Mouse (Mus musculus) kidney, postnatal 0 days (tissue): Measurements from ENCODE around the gene Efr3b. TPM values are rescaled to one million over a fixed set of nuclear protein-coding genes. Genes with fewer than 3 reads are reported as not detected.
A peak's percentile ranks its signal among the peaks of the same experiment; 100 is the strongest.

ENCODE experiments used
- ATAC-seq: fragments of 200-750 bp; cut with Nextera tagmentation; replicated peaks from 2 replicates; pipeline ENCODE4 v1.8.0; 2017; ENCODE audit warnings: low read depth, moderate number of reproducible peaks, moderate TSS enrichment, moderate library complexity; ENCODE audit not compliant: low FRiP score
- DNase-seq: peaks from one replicate; pipeline ENCODE4 v3.0.0-alpha.2; 2016; ENCODE audit warnings: low spot score
- H3K27ac ChIP-seq: fragments of 300-500 bp; sonication (generic); 2 replicates; pipeline ENCODE4 v1.5.1; 2014; ENCODE audit warnings: mild to moderate bottlenecking
- H3K27me3 ChIP-seq: fragments of 300-500 bp; sonication (generic); 2 replicates; pipeline ENCODE4 v1.6.1; 2014; ENCODE audit warnings: low read length, mixed read lengths; ENCODE audit not compliant: insufficient read depth
- H3K36me3 ChIP-seq: fragments of 300-500 bp; sonication (generic); 2 replicates; pipeline ENCODE4 v1.6.1; 2014; ENCODE audit warnings: low read length, mixed read lengths; ENCODE audit not compliant: insufficient read depth
- H3K4me1 ChIP-seq: fragments of 300-500 bp; sonication (generic); replicated peaks from 2 replicates; pipeline ENCODE4 v1.6.1; 2014; ENCODE audit warnings: antibody characterized with exemption, low read length, mixed read lengths; ENCODE audit not compliant: insufficient read depth
- H3K4me2 ChIP-seq: fragments of 300-500 bp; sonication (generic); 2 replicates; pipeline ENCODE4 v1.6.1; 2014; ENCODE audit warnings: mild to moderate bottlenecking, low read length, moderate library complexity, mixed read lengths
- H3K4me3 ChIP-seq: fragments of 300-500 bp; sonication (generic); replicated peaks from 2 replicates; pipeline ENCODE4 v1.5.1; 2014; ENCODE audit warnings: low read depth, low read length
- H3K9ac ChIP-seq: fragments of 300-500 bp; sonication (generic); 2 replicates; pipeline ENCODE4 v1.6.1; 2014; ENCODE audit warnings: low read depth, low read length
- H3K9me3 ChIP-seq: fragments of 300-500 bp; sonication (generic); replicated peaks from 2 replicates; pipeline ENCODE4 v1.6.1; 2016; ENCODE audit warnings: low read length, inconsistent platforms, mixed read lengths
- CTCF ChIP-seq: IDR thresholded peaks from 2 replicates; pipeline ENCODE4 v1.5.1; 2016; ENCODE audit warnings: antibody characterized with exemption, low read depth, mild to moderate bottlenecking, moderate library complexity
- WGBS: fragments of 180-500 bp; shearing (Covaris S2); extraction: QIAGEN DNeasy Blood & Tissue Kit; methylation state at CpG from one replicate; pipeline ENCODE4 v1.1.7; 2014; 5-methylcytosine and 5-hydroxymethylcytosine counted together
- polyA plus RNA-seq: library from polyadenylated mRNA; unstranded; fragments of >200 nt; fragmentation: Nextera tagmentation; extraction: Ambion mirVana; gene quantifications from 2 replicates; pipeline ENCODE4 v1.2.1, GENCODE M21; 2015

The Efr3b gene
- polyA plus RNA-seq, 1 experiment from 2014 or later = 1.1 TPM

- ATAC-seq = no peak; the same call in 1 of the 2 replicates
- under 1% methylated on average over 13 of the region's 13 CpGs for WGBS
- Histone ChIP-seq H3K9ac (peak overlapping the region; percentile 68; the same call in 1 of the 2 replicates), H3K36me3 (no peaks in the 10 kb centered on the region), H3K4me2 (peak overlapping the region; percentile 98), H3K9me3 (no peaks in the 10 kb centered on the region), H3K4me3 (peak overlapping the region; percentile 63), H3K27me3 (no peaks in the 10 kb centered on the region; the same call in 1 of the 2 replicates), H3K27ac (no peak overlapping the region), H3K4me1 (no peaks in the 10 kb centered on the region)
- no peak for TF ChIP-seq CTCF
- DNase-seq = no peak
These were observed 331 bp upstream of the Efr3b start for GRCm38 (mm10) chr12:4039046-4039445.

- Histone ChIP-seq H3K9ac (no peak overlapping the region), H3K27me3 (no peaks in the 10 kb centered on the region; the same call in 1 of the 2 replicates), H3K9me3 (no peaks in the 10 kb centered on the region), H3K36me3 (no peaks in the 10 kb centered on the region), H3K27ac (no peak overlapping the region), H3K4me3 (no peak overlapping the region), H3K4me2 (peak overlapping the region; percentile 98), H3K4me1 (no peaks in the 10 kb centered on the region)
- 32% methylated on average over 5 of the region's 5 CpGs for WGBS
- no peak for TF ChIP-seq CTCF
- DNase-seq = no peak
- no peak for ATAC-seq
These were observed 1.2 kb downstream of the Efr3b start for GRCm38 (mm10) chr12:4037511-4037910.

- H3K27me3 ChIP-seq = no peaks in the 10 kb centered on the region; the same call in 1 of the 2 replicates
- H3K4me2 ChIP-seq = no peak overlapping the region
- H3K4me3 ChIP-seq = no peak overlapping the region
- DNase-seq (no peak), ATAC-seq (no peak)
- H3K9ac ChIP-seq = no peak overlapping the region
- no peaks in the 10 kb centered on the region for H3K4me1 ChIP-seq
- TF ChIP-seq CTCF = no peak
- H3K27ac ChIP-seq = no peak overlapping the region
- WGBS = 92% methylated on average over 5 of the region's 5 CpGs
- H3K36me3 ChIP-seq = no peaks in the 10 kb centered on the region
- no peaks in the 10 kb centered on the region for H3K9me3 ChIP-seq
These were observed 2.6 kb downstream of the Efr3b start for GRCm38 (mm10) chr12:4036157-4036556.

GRCm38 (mm10) chr12:4029064-4029463 lies 9.7 kb downstream of the Efr3b start:
- no peak overlapping the region for H3K4me2 ChIP-seq
- H3K4me3 ChIP-seq = no peak overlapping the region
- no peak for TF ChIP-seq CTCF
- H3K27ac ChIP-seq = no peak overlapping the region
- H3K36me3 ChIP-seq = no peaks in the 10 kb centered on the region
- H3K9me3 ChIP-seq = no peaks in the 10 kb centered on the region
- no peak overlapping the region for H3K9ac ChIP-seq
- WGBS = 64% methylated on average over 4 of the region's 4 CpGs
- no peaks in the 10 kb centered on the region for H3K4me1 ChIP-seq
- no peaks in the 10 kb centered on the region for H3K27me3 ChIP-seq
- no peak for DNase-seq
- ATAC-seq = no peak

GRCm38 (mm10) chr12:4028516-4028915 lies 10.2 kb downstream of the Efr3b start:
- no peaks in the 10 kb centered on the region for H3K9me3 ChIP-seq
- no peak overlapping the region for H3K4me2 ChIP-seq
- H3K4me3 ChIP-seq = no peak overlapping the region
- no peak for DNase-seq
- no peak overlapping the region for H3K27ac ChIP-seq
- no peak for ATAC-seq
- H3K27me3 ChIP-seq = no peaks in the 10 kb centered on the region
- no peaks in the 10 kb centered on the region for H3K4me1 ChIP-seq
- TF ChIP-seq CTCF = no peak
- H3K36me3 ChIP-seq = no peaks in the 10 kb centered on the region
- 67% methylated on average over 11 of the region's 11 CpGs for WGBS
- H3K9ac ChIP-seq = no peak overlapping the region

- Histone ChIP-seq H3K9me3 (no peaks in the 10 kb centered on the region), H3K27ac (no peak overlapping the region), H3K4me1 (no peaks in the 10 kb centered on the region), H3K27me3 (no peaks in the 10 kb centered on the region), H3K4me2 (no peak overlapping the region), H3K36me3 (no peaks in the 10 kb centered on the region), H3K9ac (no peak overlapping the region), H3K4me3 (no peak overlapping the region)
- DNase-seq = no peak
- WGBS = 78% methylated on average over 5 of the region's 5 CpGs
- no peak for ATAC-seq
- no peak for TF ChIP-seq CTCF
These were observed 14.4 kb downstream of the Efr3b start for GRCm38 (mm10) chr12:4024356-4024755.

- Histone ChIP-seq H3K9ac (no peak overlapping the region), H3K4me1 (no peaks in the 10 kb centered on the region), H3K4me2 (no peak overlapping the region), H3K9me3 (no peaks in the 10 kb centered on the region), H3K36me3 (no peaks in the 10 kb centered on the region), H3K4me3 (no peak overlapping the region), H3K27me3 (no peaks in the 10 kb centered on the region), H3K27ac (no peak overlapping the region)
- DNase-seq (no peak), ATAC-seq (no peak)
- TF ChIP-seq CTCF = no peak
- 93% methylated on average over 14 of the region's 14 CpGs for WGBS
These were observed 15.2 kb downstream of the Efr3b start for GRCm38 (mm10) chr12:4023501-4023900.
